8 mouse cellular contexts compared by ENCODE assay signal in the genomic region with DNA sequence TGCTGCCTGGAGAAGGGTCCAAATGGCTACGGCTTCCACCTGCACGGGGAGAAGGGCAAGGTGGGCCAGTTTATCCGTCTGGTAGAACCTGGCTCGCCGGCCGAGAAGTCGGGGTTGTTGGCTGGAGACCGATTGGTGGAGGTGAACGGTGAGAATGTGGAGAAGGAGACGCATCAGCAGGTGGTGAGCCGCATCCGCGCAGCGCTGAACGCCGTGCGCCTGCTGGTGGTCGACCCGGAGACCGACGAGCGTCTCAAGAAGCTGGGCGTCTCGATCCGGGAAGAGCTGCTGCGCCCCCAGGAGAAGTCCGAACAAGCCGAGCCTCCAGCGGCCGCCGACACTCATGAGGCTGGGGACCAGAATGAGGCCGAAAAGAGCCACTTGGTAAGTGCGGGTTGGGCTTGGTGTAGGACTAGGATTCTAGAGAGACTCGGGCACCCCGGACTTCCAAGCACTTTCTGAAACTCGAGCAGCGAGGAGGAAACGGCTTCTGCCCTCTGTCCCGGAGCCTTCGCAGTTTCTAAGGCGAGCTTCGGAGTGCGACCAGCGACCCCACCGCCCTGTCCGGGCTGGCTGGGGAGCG. TPM values are rescaled to one million over a fixed set of nuclear protein-coding genes. Genes with fewer than 3 reads are reported as not detected.
DNase-seq lines count a peak whose midpoint lies in the region.

No protein-coding gene starts in this region.

- DNase-seq in right cerebral cortex, postnatal 4 days = peak; percentile 42
- DNase-seq in right cerebral cortex, adult 18-20 months = no peak
- peak; percentile 37 for DNase-seq in c-Kit-positive CD71-positive TER-119-positive erythroid progenitor cells, embryonic 14.5 days (ENCODE audit: low spot score)
- DNase-seq in heart, postnatal 4 days = peak; percentile 45
- peak; percentile 49 for DNase-seq in liver
- DNase-seq in natural killer cell, adult 2 months (ENCODE audit: low spot score in 2 of 2) = peak; percentile 63
- DNase-seq in ovary, postnatal 14 days (ENCODE audit: low spot score) = no peak
- DNase-seq in layer of hippocampus, adult 18-20 months (ENCODE audit: low spot score in 2 of 2) = no peak

RNA-seq across cellular contexts. Expression of a gene that starts 0.5 kb away (rescaled TPM):
- total RNA-seq in heart, postnatal 4 days (2021) = 10 to 100 TPM; 13.9 to 15.3 TPM
- total RNA-seq in layer of hippocampus, adult 18-20 months (2021) = 10 to 100 TPM; 66.9 to 70.4 TPM

RNA-seq across cellular contexts. Expression of a gene that starts 23.6 kb away (rescaled TPM):
- total RNA-seq in heart, postnatal 4 days (2021) = 1 to 10 TPM; 5.2 to 9.3 TPM
- total RNA-seq in layer of hippocampus, adult 18-20 months (2021) = 10 to 100 TPM; 16.7 to 17.7 TPM

RNA-seq across cellular contexts. Expression of a gene that starts 24.0 kb away (rescaled TPM):
- total RNA-seq in heart, postnatal 4 days (2021) = 10 to 100 TPM; 11.9 to 12.0 TPM
- 10 to 100 TPM; 24.2 to 26.0 TPM for total RNA-seq in layer of hippocampus, adult 18-20 months (2021)

RNA-seq across cellular contexts. Expression of a gene that starts 29.9 kb away (rescaled TPM):
- total RNA-seq in heart, postnatal 4 days (2021) = under 1 TPM; 0.31 to 0.52 TPM
- total RNA-seq in layer of hippocampus, adult 18-20 months (2021) = under 1 TPM; 0.45 to 0.51 TPM

Comparison
In these comparisons a context has a peak if more than half of its experiments do, and no peak if none do; other contexts are left out.
1. DNase-seq: peak in right cerebral cortex, postnatal 4 days (single experiment), c-Kit-positive CD71-positive TER-119-positive erythroid progenitor cells, embryonic 14.5 days (single experiment), heart, postnatal 4 days (single experiment), liver (single experiment) and natural killer cell, adult 2 months (2 of 2); none in right cerebral cortex, adult 18-20 months (single experiment), ovary, postnatal 14 days (single experiment) and layer of hippocampus, adult 18-20 months (0 of 2).
2. RNA of a gene that starts 0.5 kb away (total RNA-seq): 66.9 to 70.4 TPM in layer of hippocampus, adult 18-20 months; 13.9 to 15.3 TPM in heart, postnatal 4 days; every median in the first group is over 4 times any median in the second.